Mouse (Mus musculus): ENCODE results near the gene Fam163b.

Gene Fam163b

DNA sequence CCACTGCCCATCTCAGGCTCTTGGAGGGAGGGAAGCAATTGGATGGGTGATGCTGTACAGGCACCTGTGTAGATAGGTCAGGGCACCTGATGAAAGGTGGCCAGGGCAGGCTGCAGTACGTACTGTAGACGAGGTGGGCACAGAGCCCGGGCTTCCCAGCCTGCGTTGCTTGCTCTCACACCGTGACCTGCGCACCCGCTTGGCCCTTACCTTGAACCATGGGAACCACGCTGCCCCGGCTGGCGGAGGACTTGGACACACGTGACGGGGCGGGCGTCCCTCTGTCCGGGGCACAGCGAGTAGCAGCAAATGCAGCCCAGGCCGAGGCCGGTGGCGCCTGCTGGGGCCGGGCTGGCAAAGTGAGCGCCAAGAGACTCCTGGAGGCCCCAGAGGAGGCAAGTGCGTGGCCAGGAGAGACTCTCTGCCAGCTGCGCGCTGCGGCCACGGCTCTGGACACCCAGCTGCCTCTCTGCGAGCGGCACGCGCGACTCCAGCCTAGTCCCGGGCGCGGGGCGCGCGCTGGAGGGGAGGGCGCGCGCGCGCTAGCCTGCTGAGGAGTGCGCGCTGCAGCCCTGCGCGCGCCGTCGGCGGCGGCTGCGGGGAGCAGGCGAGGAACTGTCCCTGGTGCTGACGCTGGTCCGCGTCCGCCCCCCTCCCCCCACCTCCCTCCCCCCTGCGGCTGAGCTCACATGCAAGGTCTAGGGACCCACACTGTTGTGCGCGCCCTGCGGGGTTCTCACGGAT is at the start of gene Fam163b:
Fam163b (minus strand) TSS at position 542 of the 744 bp plus-strand sequence.
- DNase-seq (ENCODE audit: low read depth): no peak

- DNase-seq (ENCODE audit: low read depth): no peak
Observed at GRCm38 (mm10) chr2:27189994-27190393, 47.7 kb upstream of the Fam163b start.

DNA sequence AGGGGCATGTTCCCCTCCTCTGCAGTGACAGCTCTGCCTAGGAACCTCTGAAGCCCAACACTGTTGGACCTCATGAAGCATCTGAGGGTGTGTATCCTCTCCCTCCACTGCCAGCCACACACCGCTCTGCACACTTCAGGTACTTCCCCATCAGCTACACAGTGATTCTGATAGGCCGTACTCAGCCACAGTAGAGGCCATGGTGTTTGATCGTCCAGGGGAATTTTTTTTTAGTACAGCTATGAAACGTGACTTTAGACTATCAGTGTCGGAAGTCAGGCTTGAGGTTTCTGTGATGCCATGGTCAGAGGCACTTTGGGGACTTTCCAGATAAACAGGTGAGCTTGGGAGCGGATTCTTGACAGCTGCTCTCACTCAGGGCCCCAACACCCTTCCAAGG is 45.2 kb upstream of the Fam163b start:
- no peak for DNase-seq (ENCODE audit: low read depth)

- DNase-seq (ENCODE audit: low read depth): no peak
Observed at GRCm38 (mm10) chr2:27183734-27184133, 41.4 kb upstream of the Fam163b start.

DNA sequence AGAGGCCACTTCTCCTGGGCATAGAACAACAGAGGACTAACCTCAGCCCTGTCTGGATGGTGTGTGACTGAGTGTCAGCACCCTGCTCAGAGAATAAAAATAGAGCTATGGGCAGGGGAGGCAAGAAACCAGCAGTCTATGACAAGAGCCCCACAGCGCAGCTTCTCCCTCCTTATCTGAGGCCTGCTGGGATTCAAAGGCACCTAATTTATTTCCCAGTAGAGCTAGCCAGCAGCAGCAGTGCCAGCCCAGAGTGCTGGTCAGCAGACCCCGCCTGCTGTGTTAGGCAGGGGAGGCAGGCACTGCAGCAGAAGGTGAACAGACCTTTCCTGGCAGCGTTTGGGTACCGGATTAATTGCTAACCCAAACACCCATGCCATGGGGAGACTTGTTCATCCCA is 39.6 kb upstream of the Fam163b start:
- DNase-seq (ENCODE audit: low read depth): no peak

- DNase-seq (ENCODE audit: low read depth): no peak
Observed at GRCm38 (mm10) chr2:27179101-27179500, 36.8 kb upstream of the Fam163b start.

DNA sequence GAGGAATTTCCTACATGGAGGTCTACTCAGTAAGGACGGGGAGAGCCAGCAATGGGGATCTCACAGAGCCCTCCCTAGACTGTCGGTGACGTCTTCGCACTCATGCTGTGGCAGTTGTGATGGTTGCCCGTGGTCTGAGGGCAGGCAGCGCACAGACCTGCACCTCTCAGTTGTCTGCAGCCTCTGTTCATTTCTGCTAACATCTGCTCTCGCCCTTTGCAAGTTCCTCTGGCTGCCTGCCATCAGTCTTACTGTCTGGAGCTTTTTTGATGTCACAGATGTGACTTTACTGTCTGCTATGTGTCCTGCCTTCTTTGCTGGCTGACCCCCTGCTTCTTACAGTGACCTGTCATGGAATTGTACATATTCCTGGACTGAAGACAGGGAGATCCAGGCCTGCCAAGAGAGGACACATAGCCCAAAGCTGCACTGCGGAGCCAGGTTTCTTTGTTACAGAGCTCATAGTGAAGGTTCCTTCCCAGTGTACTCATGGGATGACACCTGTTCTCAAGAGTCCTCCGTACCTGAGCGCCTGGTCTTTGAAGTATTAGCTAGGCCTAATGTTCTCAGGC is 33.5 kb upstream of the Fam163b start:
- DNase-seq (ENCODE audit: low read depth): no peak

GRCm38 (mm10) chr2:27174242-27174641 is 32.0 kb upstream of the Fam163b start:
- no peak for DNase-seq (ENCODE audit: low read depth)

DNA sequence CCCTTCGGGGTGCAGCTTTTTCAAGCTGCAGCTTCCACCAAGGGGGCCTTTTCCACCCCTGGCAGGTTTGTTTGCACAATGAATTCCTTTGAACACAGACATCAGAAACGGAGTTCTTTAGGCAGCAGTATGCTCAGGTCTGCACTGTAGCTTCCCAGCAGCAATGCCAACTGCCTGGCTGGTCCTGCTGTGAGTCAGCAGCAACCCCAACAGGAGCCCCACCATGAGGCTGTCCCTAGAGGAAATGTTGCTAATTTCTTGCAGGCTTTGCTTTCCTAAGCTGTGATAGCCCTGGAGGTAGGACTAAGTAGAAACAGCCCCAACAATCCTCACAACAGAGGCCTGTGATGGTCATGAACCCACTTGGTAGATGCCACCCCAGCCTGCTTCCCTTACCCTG is 24.7 kb upstream of the Fam163b start:
- DNase-seq (ENCODE audit: low read depth): peak; percentile 51

- no peak for DNase-seq (ENCODE audit: low read depth)
Observed at GRCm38 (mm10) chr2:27166074-27166473, 23.8 kb upstream of the Fam163b start.

DNA sequence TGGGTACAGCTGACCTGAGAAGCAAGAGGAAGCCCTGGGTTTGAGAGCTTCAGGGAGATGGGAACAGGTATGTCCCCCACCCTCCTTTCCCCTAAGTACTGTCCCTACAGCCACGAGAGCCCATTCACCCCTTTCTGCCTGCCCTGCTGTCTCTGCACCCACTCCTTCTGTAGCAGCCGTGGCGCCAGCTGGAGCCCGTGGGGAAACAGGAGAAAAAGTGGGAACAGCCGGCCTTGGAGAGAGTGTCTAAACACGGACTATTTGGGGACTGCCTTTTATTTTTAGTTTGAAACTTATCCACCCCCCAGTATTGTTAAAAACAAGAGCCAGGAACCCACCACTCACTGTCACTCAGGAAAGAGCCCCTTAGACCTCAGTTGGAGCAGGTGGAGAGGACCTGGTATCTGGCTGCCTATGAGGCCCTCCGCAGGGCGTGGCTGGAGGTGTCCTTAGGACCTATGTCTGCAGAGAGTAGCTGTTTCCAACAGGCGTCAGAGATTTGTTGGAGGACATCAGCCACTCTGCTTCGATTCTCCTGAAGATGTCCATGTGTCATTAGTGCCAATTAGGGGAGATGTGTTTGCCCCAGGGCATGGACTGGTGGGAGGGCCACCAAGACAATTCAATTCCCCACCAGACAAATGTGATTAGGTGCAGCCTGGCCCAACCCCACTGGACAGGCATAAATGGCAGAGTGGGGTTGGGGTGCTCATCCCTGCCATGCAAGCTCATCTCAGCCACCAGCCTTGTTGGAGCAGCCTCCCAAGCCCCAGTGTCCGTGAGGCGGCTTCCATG is 22.7 kb upstream of the Fam163b start, which contains the start of gene Dbh:
Dbh (plus strand) TSS at position 438 of the 795 bp plus-strand sequence.
- DNase-seq (ENCODE audit: low read depth): no peak

DNA sequence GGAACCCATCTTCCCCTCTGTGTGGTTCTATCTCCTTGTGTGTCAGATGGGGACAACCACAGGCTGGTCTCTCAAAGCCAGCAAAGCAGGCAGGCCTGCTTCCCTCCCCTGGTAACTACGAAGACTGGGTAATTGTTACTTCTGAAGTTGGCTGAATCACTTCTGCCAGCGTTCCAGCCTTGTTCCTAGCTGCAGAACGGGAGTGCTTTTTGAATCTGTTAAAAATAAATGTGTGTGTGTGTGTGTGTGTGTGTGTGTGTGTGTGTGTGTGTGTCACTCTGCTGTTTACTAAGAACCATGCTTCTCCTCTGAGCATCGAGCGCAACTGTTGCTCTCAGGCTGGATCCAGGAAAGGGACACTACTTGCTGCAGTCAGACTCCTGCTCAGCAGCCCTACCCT is 21.6 kb upstream of the Fam163b start:
- DNase-seq (ENCODE audit: low read depth): no peak

DNA sequence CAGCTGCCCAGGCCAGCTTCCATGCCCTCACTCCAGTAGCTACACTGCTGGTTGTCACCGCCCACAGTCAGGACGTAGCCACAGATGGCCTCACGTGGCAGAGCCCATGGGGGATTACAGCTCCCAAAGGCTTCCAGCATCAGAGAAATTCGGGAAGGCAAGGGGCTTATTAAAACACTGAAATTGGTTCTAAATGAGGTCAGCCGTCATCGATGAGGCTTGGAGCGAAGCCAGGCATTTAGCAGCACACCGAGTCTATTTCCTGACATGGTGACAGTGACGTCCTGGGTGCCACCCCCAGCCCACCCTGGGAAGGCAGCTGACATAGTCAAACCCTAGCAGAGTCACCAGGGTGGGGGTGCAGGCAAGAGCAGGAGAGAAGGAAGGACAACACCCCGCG is 20.4 kb upstream of the Fam163b start:
- DNase-seq (ENCODE audit: low read depth): no peak

- DNase-seq (ENCODE audit: low read depth): no peak
Observed at GRCm38 (mm10) chr2:27161526-27161925, 19.2 kb upstream of the Fam163b start.

GRCm38 (mm10) chr2:27156596-27156995 is 14.3 kb upstream of the Fam163b start:
- DNase-seq (ENCODE audit: low read depth): no peak

GRCm38 (mm10) chr2:27154466-27155185 is 12.3 kb upstream of the Fam163b start:
- DNase-seq (ENCODE audit: low read depth): no peak

DNA sequence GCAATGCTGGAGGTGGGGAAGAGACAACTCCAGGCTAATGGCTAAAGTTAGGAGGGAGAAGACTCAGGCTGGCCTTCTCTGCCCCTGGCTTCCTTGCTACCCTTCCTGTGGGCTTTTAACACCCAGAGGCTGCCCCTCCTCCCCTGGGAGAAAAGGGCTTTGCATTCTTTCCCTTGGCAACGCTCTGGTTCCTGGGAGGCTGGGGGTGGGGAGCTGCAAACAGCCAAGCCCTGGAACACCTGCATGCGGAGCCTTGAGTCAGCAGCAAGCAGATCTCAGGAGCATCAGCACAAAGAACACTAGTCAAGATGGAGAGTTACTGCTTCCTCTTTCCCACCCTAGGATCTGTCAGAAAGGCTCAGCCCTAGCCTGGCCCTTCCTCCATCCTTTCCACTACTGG is 7.2 kb upstream of the Fam163b start:
- no peak for DNase-seq (ENCODE audit: low read depth)

DNA sequence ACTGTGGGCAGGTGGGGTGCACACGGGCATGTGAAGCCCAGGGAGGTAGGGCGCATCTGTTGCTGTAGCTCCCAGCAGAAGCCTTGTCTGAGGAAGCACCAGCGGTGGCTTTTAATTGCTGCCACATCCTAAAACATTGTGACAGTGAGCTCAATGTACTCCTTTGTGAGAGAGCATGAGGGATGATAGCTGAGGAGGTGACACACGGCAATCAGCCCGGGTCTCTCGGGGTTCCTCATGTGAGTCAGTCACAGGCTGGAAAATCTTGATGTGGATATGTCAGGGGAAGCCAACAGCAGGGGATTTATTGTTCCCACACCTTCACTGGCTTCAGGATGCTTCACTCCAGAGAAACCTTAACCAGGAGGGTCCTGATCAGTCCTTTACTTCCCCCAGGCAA is 4.5 kb upstream of the Fam163b start:
- no peak for DNase-seq (ENCODE audit: low read depth)

DNA sequence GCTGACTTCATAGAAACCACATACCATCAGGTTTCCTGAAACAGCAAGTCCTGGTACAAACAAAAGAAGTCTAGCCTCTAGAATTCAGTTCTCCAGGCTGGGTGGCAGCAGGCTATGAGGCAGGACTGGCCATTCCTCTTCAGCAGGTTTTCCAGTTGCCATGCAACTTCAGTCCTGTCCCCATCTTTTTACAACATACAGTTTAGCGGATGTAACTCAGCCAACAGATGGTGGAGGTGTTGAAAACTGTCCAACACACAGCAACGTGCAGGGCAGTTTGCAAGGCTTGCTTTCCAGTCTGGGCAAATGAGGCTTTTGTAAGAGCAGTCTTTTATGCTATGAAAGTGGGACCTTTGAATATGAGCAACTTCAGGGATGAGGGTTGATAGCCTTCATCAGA is 2.7 kb upstream of the Fam163b start:
- DNase-seq (ENCODE audit: low read depth): no peak

- no peak for DNase-seq (ENCODE audit: low read depth)
Observed at GRCm38 (mm10) chr2:27138356-27138755, 3.9 kb downstream of the Fam163b start.

DNA sequence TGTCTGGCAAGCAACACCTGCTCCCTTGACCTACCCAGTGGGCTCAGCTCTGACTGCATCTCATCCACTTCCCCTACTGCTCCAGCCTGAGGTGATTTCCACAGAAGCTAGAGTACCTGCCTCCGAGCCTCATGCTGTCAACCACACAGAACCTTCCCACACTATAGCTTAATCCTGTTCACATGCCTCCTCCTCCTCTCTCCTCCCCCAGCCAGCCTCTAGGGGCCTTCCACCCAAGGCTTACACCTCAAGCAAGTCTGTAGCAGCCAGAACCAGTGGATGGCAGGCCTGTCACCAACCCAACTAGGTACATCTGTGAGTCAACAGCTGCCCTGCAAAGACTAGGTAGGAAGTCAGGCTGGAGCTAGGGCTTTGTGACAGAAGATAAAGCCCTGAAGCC is 5.5 kb downstream of the Fam163b start:
- no peak for DNase-seq (ENCODE audit: low read depth)

DNA sequence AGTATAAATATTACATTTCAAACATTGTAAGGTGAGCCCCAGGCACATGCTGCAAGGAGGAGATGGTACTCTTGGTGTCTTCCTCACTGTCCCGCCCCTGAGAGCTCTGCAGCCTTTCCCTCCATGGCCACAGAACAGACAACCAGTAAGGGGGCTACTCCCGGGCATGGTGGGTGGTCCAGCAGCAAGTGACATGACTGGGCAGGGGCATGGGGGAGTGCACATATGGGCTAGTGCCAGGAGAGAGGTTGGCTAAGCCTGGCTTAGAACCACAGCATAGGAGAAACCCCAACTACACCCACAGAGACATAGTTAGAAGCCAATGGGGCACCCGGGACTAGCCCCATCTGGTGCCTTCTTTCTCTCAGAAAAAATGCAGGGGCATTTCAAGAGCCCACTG is 6.0 kb downstream of the Fam163b start:
- no peak for DNase-seq (ENCODE audit: low read depth)
